Mouse (Mus musculus) c-Kit-negative CD71-positive TER-119-positive erythroid progenitor cells, embryonic 14.5 days (primary cell): ENCODE data around the gene Rasgrp4.
"Not testable (repeated sequence)": the region's sequence is repeated elsewhere in the genome, so short reads cannot be mapped to it uniquely, and the experiment has no call there.

Source experiments
- DNase-seq: peaks from one replicate; pipeline ENCODE4 v3.0.0-alpha.2; 2013; ENCODE audit warnings: low read depth, low spot score

Rasgrp4 gene

GRCm38 (mm10) chr7:29134693-29135386 is at the start of gene Rasgrp4:
TSS of gene Rasgrp4 (plus strand) at chr7:29134851.
- no peak for DNase-seq

DNA sequence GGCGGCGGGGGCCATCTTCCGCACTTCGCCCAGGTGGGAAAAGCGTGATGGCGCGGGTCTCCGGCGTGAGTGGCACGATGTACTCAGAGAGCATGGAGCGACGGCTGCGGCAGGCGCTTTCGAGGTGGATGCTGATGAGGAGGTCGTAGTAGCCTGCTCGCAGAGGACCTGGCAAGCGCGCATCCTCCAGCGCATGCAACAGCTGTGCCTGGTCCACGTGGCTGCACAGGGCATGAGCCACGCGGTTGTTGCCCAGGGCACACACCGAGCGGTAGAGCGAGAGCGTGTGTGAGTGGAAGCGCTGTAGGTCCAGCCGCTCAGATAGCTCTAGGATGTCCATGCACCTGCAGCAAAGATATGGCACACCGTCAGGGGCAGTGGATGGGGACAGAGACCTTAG is 48.7 kb upstream of the Rasgrp4 start:
- DNase-seq: no peak

- DNase-seq: no peak
Observed at GRCm38 (mm10) chr7:29086902-29087301, 47.7 kb upstream of the Rasgrp4 start.

GRCm38 (mm10) chr7:29088817-29089216 is 45.8 kb upstream of the Rasgrp4 start:
- DNase-seq: no peak

DNA sequence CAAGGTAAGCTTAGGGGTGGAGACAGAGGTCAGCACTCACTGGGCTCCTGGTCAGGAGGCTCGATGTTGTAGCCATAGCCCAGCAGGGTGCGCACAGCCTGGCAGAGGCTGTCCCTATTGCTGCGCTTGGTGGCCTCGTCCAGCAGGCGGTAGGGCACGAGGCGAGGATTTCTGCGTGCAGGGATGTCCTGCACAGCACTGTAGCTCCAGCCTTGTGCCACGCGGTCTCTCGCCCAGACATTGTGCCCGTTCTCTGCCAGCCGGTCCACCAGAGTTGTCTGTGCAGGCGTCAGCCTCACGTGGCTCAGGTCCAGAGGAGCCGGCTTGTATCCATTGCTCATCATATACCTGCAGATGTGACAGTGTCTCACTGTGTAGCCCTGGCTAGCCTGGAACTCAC is 37.5 kb upstream of the Rasgrp4 start:
- no peak for DNase-seq

GRCm38 (mm10) chr7:29101286-29102017 is 33.2 kb upstream of the Rasgrp4 start:
- no peak for DNase-seq

DNA sequence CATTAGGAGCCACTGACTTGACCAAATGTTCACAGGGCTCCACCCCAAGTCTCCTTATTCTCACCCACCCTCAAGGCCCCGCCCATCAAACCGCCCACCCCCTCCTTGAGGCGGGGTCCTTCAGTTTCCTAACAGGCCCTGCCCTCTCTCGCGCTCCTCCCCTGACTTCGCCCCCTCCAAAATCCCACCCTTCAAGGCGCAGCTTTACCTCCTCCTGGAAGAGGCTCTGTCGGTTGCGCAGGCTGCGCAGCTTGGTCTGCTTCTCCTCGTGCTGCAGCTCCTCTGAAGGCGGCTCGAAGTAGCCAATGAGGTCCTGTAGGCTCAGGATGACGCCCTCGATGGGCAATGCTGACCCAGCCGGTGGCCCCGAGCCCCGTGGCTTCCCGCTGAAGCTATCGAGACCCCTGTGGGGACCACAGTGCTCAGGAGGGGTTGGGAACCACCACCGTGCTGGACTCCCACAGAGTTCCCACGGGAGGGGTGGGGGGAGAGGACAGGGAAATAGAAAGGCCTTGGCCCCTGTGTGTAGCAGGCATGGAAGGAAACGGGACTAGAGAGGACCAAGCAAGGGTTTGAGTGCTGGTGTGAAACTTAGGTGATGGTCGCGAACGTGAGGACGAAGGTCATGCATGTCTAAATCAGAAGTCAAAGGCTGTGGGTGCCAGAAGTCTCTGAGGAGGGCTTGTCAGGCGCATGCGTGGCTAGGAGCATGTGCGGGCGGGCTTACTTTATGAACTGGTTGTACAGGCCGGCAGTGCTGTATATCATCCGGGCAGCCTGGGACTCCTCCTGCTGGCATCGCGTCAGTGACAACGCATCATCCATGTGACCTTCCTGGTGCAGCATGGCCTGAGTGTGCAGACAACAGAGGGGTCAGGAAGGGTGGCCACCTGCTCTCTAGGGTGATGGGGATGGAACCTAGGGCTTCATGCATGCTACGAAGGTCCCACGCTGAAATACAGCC is 25.4 kb upstream of the Rasgrp4 start:
- no peak for DNase-seq

- DNase-seq: no peak
Observed at GRCm38 (mm10) chr7:29118142-29118851, 16.4 kb upstream of the Rasgrp4 start.

- DNase-seq: no peak
Observed at GRCm38 (mm10) chr7:29119526-29119925, 15.1 kb upstream of the Rasgrp4 start.

GRCm38 (mm10) chr7:29122821-29123220 is 11.8 kb upstream of the Rasgrp4 start:
- no peak for DNase-seq

- no peak for DNase-seq
Observed at GRCm38 (mm10) chr7:29123531-29124358, 10.9 kb upstream of the Rasgrp4 start.

DNA sequence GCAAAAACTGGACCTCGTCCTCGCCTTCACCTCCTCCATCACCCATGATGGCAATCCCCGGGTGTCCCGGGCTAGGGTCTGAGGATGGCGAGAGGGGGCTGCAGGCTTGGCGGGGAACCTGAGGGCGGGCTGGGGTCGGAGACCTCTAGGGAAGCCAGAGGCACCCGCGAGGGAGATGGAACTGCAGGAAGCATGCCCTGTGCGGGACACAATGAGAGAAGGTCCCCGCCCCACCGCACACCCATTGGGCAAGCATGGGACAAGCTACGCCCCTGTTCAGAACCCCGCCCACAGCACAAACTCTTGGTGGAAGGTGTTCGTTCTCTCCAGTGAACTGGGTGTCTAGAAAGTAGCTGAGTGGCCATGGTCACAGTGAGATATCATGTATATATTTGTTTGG is 9.7 kb upstream of the Rasgrp4 start, which contains the start of gene Ryr1:
Ryr1 (minus strand) TSS at position 210 of the 400 bp plus-strand sequence.
- DNase-seq: peak; percentile 13

DNA sequence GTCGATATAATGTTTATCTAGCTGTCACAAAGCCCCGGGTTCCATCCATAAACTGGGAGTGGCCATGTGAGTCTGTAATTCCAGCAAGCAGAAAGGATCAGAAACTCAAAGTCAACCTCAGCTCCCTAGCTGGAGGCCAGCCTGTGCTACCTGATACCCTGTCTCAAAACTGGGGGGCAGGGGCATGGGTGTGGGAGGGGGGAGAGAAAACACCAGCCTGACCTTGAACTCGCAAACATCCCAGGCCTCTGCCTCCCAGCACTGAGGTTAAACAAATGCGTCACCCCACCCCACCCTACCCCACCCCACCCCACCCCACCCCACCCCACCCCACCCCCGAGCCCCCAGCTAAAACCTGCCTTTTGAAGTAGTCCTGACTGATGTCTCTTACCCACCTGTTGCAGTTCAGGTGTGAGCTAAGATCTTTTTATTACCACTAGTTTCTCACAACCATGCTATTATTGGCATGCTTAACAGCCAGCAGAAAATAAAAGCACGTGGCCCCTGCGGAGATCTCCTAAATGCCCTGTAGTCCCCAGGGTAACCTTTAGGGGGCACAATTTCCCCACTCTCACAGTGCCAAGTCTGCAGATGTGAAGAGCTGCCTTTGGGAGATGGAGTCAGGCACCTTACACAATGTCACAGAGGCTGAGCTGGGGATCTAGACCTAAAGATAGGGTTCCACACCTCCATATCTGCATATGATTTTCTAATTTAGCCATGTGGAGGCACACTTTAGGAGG is 8.3 kb upstream of the Rasgrp4 start:
- peak; percentile 22 for DNase-seq

DNA sequence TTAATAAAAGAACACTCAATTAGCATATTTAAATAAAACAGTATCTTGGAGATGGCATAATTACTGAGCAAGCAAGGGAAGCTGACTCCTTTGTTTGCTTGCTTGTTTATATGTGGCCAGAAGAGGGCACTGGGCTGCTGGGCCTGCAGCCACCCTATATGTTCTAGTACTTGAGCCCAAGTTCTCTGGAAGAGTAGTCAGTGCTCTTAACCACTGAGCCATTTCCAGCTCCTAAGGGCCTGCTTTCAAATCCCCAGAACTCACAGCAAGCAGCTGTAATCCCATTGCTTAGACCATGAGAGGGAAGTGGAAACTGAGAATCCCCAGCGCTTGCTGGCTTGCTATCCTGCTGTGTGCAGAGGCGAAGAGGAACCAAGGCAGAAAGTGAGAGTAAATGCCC is 5.9 kb upstream of the Rasgrp4 start:
- no peak for DNase-seq

- no peak for DNase-seq
Observed at GRCm38 (mm10) chr7:29134230-29134629, 421 bp upstream of the Rasgrp4 start.

DNA sequence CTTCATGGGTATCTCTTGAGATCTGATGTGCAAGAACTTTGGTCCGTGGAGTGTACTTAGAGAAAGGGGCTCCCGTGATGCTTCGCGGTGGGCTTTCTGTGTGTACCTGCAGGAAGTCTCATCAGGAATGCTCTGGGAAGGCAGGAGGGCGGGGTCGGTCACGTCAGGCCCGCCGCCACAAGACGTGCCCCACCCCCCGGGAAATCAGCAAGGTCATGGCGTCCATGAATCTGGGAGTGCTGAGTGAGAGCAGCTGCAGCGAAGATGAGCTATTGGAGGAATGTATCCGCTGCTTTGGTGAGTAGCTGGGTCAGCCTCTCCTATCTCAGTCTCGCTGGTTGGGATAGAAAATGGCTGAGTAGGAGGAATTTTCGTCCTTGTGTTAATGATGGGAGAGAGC is 2.8 kb downstream of the Rasgrp4 start:
- DNase-seq: no peak

DNA sequence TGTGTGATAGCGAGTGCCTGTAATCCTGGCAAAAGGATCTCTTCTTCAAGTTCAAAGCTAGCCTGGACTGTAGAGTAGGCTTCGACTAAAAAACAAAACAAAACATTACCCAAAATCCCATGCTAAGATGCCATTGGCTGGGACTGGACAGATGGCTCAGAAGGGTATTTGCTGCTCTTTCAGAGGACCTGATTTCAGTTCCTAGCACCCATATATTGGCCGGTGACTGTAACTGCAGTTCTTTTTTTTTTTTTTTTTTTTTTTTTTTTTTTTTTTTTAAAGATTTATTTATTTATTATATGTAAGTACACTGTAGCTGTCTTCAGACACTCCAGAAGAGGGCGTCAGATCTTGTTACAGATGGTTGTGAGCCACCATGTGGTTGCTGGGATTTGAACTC is 4.6 kb downstream of the Rasgrp4 start:
- DNase-seq: not testable (repeated sequence)

DNA sequence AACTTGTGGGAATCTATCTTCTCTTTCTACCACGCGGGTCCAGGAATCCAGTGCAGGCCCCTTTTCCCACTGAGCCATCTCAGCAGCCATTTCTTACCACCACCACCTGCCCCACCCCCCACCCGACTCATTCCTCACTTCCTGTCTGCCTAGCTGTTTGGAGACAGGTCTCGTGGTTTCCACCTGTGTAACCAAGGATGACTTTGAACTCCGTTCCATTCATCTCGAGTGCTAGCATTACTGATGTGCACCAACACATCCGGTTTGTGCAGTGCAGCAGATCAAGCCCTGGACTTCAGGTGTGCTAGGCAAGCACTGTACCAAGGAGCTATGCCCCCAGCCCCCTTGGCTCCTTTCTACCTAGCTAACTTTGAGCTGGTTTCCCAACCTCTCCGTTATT is 6.8 kb downstream of the Rasgrp4 start:
- DNase-seq: no peak

GRCm38 (mm10) chr7:29144006-29144405 is 9.4 kb downstream of the Rasgrp4 start:
- no peak for DNase-seq
